Mouse (Mus musculus) liver, embryonic 14.5 days (tissue): ENCODE measurements around the gene Plxnb2. TPM values are rescaled to one million over a fixed set of nuclear protein-coding genes. Genes with fewer than 3 reads are reported as not detected.

Experiments used
- ATAC-seq: fragments of 200-750 bp; cut with Nextera tagmentation; 2 replicates; pipeline ENCODE4 v1.8.0; 2017; ENCODE audit warnings: moderate number of reproducible peaks, mild to moderate bottlenecking, moderate library complexity; ENCODE audit not compliant: insufficient read depth
- DNase-seq, 3 experiments: peaks; one replicate each; pipeline ENCODE4 v3.0.0-alpha.2; 2012 to 2013; ENCODE audit warnings: low read depth in 3 of 3, low spot score in 3 of 3
- H3K27ac ChIP-seq: fragments of 300-500 bp; sonication (generic); 2 replicates; pipeline ENCODE4 v1.5.1; 2014; ENCODE audit warnings: moderate library complexity, mild to moderate bottlenecking, control low read depth, inconsistent platforms
- H3K27me3 ChIP-seq: fragments of 300-500 bp; sonication (generic); 2 replicates; pipeline ENCODE4 v1.6.1; 2014; ENCODE audit warnings: mild to moderate bottlenecking, low read length, moderate library complexity; ENCODE audit not compliant: control insufficient read depth, insufficient read depth
- H3K36me3 ChIP-seq: fragments of 300-500 bp; sonication (generic); replicated peaks from 2 replicates; pipeline ENCODE4 v1.6.1; 2014; ENCODE audit warnings: low read depth; ENCODE audit not compliant: control insufficient read depth, insufficient read depth
- H3K4me1 ChIP-seq, 2 experiments: fragments of 200-500 bp in 1 of 2; fragments of 300-500 bp in 1 of 2; sonication (generic) in 1 of 2; replicated peaks; 2 replicates each; pipeline ENCODE4 v1.6.1; 2012 to 2014; ENCODE audit warnings: antibody characterized with exemption in 1 of 2, inconsistent platforms in 1 of 2, low read length in 1 of 2; ENCODE audit not compliant: control insufficient read depth in 2 of 2, insufficient read depth in 2 of 2
- H3K4me2 ChIP-seq: fragments of 300-500 bp; sonication (generic); 2 replicates; pipeline ENCODE4 v1.6.1; 2014; ENCODE audit warnings: low read depth, mild to moderate bottlenecking, control low read depth, moderate library complexity
- H3K4me3 ChIP-seq, 2 experiments: fragments of 200-500 bp in 1 of 2; fragments of 300-500 bp in 1 of 2; sonication (generic) in 1 of 2; 2 replicates each; pipeline ENCODE4 v1.5.1; 2012 to 2014; ENCODE audit warnings: low read depth in 2 of 2, low read length in 2 of 2, mild to moderate bottlenecking in 2 of 2, control low read depth in 1 of 2, inconsistent platforms in 1 of 2, moderate library complexity in 1 of 2; ENCODE audit not compliant: insufficient read depth in 1 of 2
- H3K9ac ChIP-seq: fragments of 300-500 bp; sonication (generic); replicated peaks from 2 replicates; pipeline ENCODE4 v1.6.1; 2014; ENCODE audit warnings: mild to moderate bottlenecking, control low read depth, moderate library complexity
- H3K9me3 ChIP-seq: fragments of 300-500 bp; sonication (generic); 2 replicates; pipeline ENCODE4 v1.6.1; 2016; ENCODE audit warnings: low read length, mixed read lengths; ENCODE audit not compliant: control insufficient read depth
- CTCF ChIP-seq: IDR thresholded peaks from 2 replicates; pipeline ENCODE4 v1.5.1; 2016; ENCODE audit warnings: antibody characterized with exemption, low read depth, control low read depth
- EP300 ChIP-seq: IDR thresholded peaks from 2 replicates; pipeline ENCODE4 v1.6.1; 2016; ENCODE audit warnings: antibody characterized with exemption, low read depth
- WGBS: fragments of 180-500 bp; shearing (Covaris S2); extraction: QIAGEN DNeasy Blood & Tissue Kit; methylation state at CpG from one replicate; pipeline ENCODE4 v1.1.7; 2014; ENCODE audit not compliant: insufficient replicate concordance; 5-methylcytosine and 5-hydroxymethylcytosine counted together
- polyA plus RNA-seq, 2 experiments: library from polyadenylated mRNA; depleted of rRNA in 1 of 2; stranded (reverse) in 1 of 2; unstranded in 1 of 2; fragments of >200 nt; fragmentation: Nextera tagmentation in 1 of 2; extraction: Ambion mirVana in 1 of 2; gene quantifications; 2 replicates each; pipeline versions ENCODE4 v1.2.1 to v1.2.3; 2012 to 2014

Gene Plxnb2
- polyA plus RNA-seq, 2 experiments = 16.4 to 23.7 TPM

- TF ChIP-seq EP300 (no peak), CTCF (no peak)
- Histone ChIP-seq H3K9me3 (no peaks in the 10 kb centered on the region), H3K27me3 (peaks cover 21% of the 10 kb centered on the region), H3K4me1 (peaks cover 7 to 36% of the 10 kb centered on the region in 2 experiments), H3K27ac (no peak overlapping the region), H3K9ac (no peak overlapping the region; the same call in 1 of the 2 replicates), H3K36me3 (no peaks in the 10 kb centered on the region), H3K4me2 (peak overlapping the region; percentile 44), H3K4me3 (peak overlapping the region; percentile 51 to 55)
- ATAC-seq (no peak), DNase-seq (no peak)
- WGBS = 23% methylated on average over 6 of the region's 6 CpGs
These were observed 991 bp downstream of the Plxnb2 start for GRCm38 (mm10) chr15:89179630-89179964.

- WGBS = 10% methylated on average over 16 of the region's 16 CpGs
- ATAC-seq (0 out of 2 replicates have a peak, but pooled peaks have one; percentile 26), DNase-seq (no peak)
- Histone ChIP-seq H3K4me3 (peak overlapping the region; percentile 51 to 55), H3K9ac (no peak overlapping the region; the same call in 1 of the 2 replicates), H3K36me3 (no peaks in the 10 kb centered on the region), H3K4me1 (peaks cover 7 to 36% of the 10 kb centered on the region in 2 experiments), H3K4me2 (peak overlapping the region; percentile 44), H3K27me3 (peaks cover 24% of the 10 kb centered on the region), H3K9me3 (no peaks in the 10 kb centered on the region), H3K27ac (no peak overlapping the region; the same call in 1 of the 2 replicates)
- TF ChIP-seq CTCF (no peak), EP300 (no peak)
These were observed 1.5 kb downstream of the Plxnb2 start for GRCm38 (mm10) chr15:89178954-89179629.

- ATAC-seq = no peak
- peaks cover 7 to 36% of the 10 kb centered on the region in 2 experiments for H3K4me1 ChIP-seq
These were observed 2.2 kb downstream of the Plxnb2 start for GRCm38 (mm10) chr15:89178260-89178860.

GRCm38 (mm10) chr15:89177576-89178259, 2.9 kb downstream of the Plxnb2 start:
- H3K27me3 ChIP-seq = peaks cover 37% of the 10 kb centered on the region
- DNase-seq = no peak
- no peak overlapping the region for H3K9ac ChIP-seq

More at GRCm38 (mm10) chr15:89178260-89178860, 2.2 kb downstream of the Plxnb2 start:
- Histone ChIP-seq H3K4me2 (peak overlapping the region; percentile 48), H3K27me3 (peaks cover 31% of the 10 kb centered on the region), H3K9ac (no peak overlapping the region), H3K27ac (no peak overlapping the region; the same call in 1 of the 2 replicates), H3K4me3 (peak overlapping the region in 1 of 2 experiments; percentile 14; a peak in 2 of 4 replicates), H3K36me3 (no peaks in the 10 kb centered on the region), H3K9me3 (no peaks in the 10 kb centered on the region)
- DNase-seq = no peak
- 48% methylated on average over 7 of the region's 7 CpGs for WGBS
- TF ChIP-seq EP300 (no peak), CTCF (no peak)

GRCm38 (mm10) chr15:89177121-89177520, 3.5 kb downstream of the Plxnb2 start:
- WGBS = 4% methylated on average over 5 of the region's 5 CpGs
- peak; percentile 6; the same call in 1 of the 2 replicates for ATAC-seq
- H3K9me3 ChIP-seq = no peaks in the 10 kb centered on the region
- peak overlapping the region; percentile 47 for H3K27ac ChIP-seq
- H3K9ac ChIP-seq = no peak overlapping the region
- H3K4me1 ChIP-seq = peaks cover 7 to 38% of the 10 kb centered on the region in 2 experiments
- H3K4me2 ChIP-seq = peak overlapping the region; percentile 48
- no peaks in the 10 kb centered on the region for H3K36me3 ChIP-seq
- no peak overlapping the region for H3K4me3 ChIP-seq
- TF ChIP-seq CTCF (no peak), EP300 (no peak)
- H3K27me3 ChIP-seq = peaks cover 43% of the 10 kb centered on the region
- DNase-seq = no peak

More at GRCm38 (mm10) chr15:89177576-89178259, 2.9 kb downstream of the Plxnb2 start:
- WGBS = 22% methylated on average over 4 of the region's 4 CpGs
- TF ChIP-seq CTCF = no peak
- TF ChIP-seq EP300 = no peak
- no peaks in the 10 kb centered on the region for H3K36me3 ChIP-seq
- H3K4me3 ChIP-seq = no peak overlapping the region
- H3K9me3 ChIP-seq = no peaks in the 10 kb centered on the region
- H3K4me2 ChIP-seq = peak overlapping the region; percentile 48
- peaks cover 7 to 37% of the 10 kb centered on the region in 2 experiments for H3K4me1 ChIP-seq
- peak overlapping the region; percentile 47 for H3K27ac ChIP-seq
- peak; percentile 47 for ATAC-seq
